Mouse (Mus musculus): ENCODE results near the gene Scd4. TPM values are rescaled to one million over a fixed set of nuclear protein-coding genes. Genes with fewer than 3 reads are reported as not detected.
"Not testable (repeated sequence)": the region's sequence is repeated elsewhere in the genome, so short reads cannot be mapped to it uniquely, and the experiment has no call there.

The Scd4 gene
- polyA plus RNA-seq, 1 experiment from 2014 or later: 0.12 TPM

DNA sequence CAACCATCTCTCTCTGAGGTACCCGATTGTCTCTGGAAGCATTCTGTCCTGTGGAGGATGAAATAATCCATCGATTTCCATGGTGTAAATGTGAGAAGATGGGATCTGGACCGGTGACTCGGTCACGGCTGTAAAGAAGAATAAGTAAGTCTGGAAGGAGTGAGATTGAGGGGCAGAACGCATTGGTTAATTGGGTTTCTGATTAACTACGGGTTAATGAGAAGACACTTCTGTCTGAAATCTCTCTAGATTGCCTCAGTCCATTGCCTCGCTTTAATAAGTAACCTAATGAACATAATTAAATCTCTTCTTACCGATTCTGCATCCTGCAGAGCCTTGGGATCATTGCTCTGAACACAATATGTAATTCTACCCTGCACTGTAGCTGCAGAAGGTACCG, 34.2 kb downstream of the Scd4 start:
- H3K27ac ChIP-seq (ENCODE audit: low read length); H3K9me3 ChIP-seq (ENCODE audit: low read length); H3K4me2 ChIP-seq (replicated peaks; ENCODE audit: low read depth, low read length); H3K36me3 ChIP-seq (ENCODE audit: insufficient read depth, low read length); H3K4me3 ChIP-seq (ENCODE audit: low read length); H3K4me1 ChIP-seq (ENCODE audit: insufficient read depth, low read length); H3K27me3 ChIP-seq (ENCODE audit: insufficient read depth, low read length); H3K9ac ChIP-seq (replicated peaks; ENCODE audit: low read length): not testable (repeated sequence)
- WGBS: 39% methylated on average over 10 of the region's 10 CpGs
- peak; percentile 51; the same call in 1 of the 2 replicates for ATAC-seq (ENCODE audit: low FRiP score, low TSS enrichment)

DNA sequence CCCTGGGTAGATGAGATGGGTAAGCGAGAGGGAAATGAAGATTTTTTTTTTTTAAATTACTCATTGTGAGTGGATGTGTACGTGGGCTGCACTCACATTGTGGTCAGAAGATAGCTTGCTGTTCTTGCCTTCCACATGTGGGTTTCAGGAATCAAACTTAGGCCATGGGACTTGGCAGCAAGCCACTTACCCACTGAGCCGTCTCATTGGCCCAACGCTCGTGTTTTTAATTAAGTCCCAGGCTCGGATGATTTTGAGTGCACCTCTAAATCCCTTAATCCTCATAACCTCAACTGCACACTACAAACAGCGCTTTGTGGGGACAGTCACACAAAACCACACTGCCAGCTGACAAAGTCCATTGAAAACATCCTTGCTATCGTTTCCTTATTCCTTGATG, 36.5 kb downstream of the Scd4 start:
- no peaks in the 10 kb centered on the region for H3K9me3 ChIP-seq (ENCODE audit: low read length)
- H3K27ac ChIP-seq (ENCODE audit: low read length): no peak overlapping the region
- H3K27me3 ChIP-seq (ENCODE audit: insufficient read depth, low read length): no peaks in the 10 kb centered on the region
- no peak overlapping the region for H3K4me2 ChIP-seq (replicated peaks; ENCODE audit: low read depth, low read length)
- H3K9ac ChIP-seq (replicated peaks; ENCODE audit: low read length): no peak overlapping the region
- no peak overlapping the region for H3K4me3 ChIP-seq (ENCODE audit: low read length)
- no peaks in the 10 kb centered on the region for H3K36me3 ChIP-seq (ENCODE audit: insufficient read depth, low read length)
- 64% methylated on average over 8 of the region's 8 CpGs for WGBS
- H3K4me1 ChIP-seq (ENCODE audit: insufficient read depth, low read length): peaks cover 8% of the 10 kb centered on the region; the same call in 1 of the 2 replicates
- no peak for ATAC-seq (ENCODE audit: low FRiP score, low TSS enrichment)

DNA sequence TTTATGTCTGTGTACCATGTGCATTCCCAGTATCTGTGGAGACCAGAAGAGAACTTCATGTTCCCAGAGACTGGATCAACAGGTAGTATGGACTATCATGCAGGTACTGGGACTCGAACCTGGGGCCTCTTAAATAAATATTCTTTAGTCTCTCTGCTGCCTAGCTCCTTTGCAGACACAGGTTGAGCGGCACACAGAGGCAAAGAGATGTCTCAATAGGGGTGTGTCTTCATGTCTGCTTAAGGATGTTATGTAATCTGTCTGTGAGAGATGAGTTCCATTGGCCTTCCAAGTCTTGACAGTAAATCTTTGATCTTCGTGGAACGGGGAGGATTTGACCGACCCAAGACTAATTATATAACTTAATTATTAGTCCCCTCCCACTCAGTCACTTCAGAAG, 37.3 kb downstream of the Scd4 start:
- H3K4me1 ChIP-seq (ENCODE audit: insufficient read depth, low read length): peaks cover 8% of the 10 kb centered on the region; the same call in 1 of the 2 replicates
- no peak for ATAC-seq (ENCODE audit: low FRiP score, low TSS enrichment)
- H3K27ac ChIP-seq (ENCODE audit: low read length): no peak overlapping the region
- 53% methylated on average over 5 of the region's 5 CpGs for WGBS
- no peaks in the 10 kb centered on the region for H3K9me3 ChIP-seq (ENCODE audit: low read length)
- H3K36me3 ChIP-seq (ENCODE audit: insufficient read depth, low read length): no peaks in the 10 kb centered on the region
- no peaks in the 10 kb centered on the region for H3K27me3 ChIP-seq (ENCODE audit: insufficient read depth, low read length)
- no peak overlapping the region for H3K4me2 ChIP-seq (replicated peaks; ENCODE audit: low read depth, low read length)
- H3K4me3 ChIP-seq (ENCODE audit: low read length): no peak overlapping the region
- no peak overlapping the region for H3K9ac ChIP-seq (replicated peaks; ENCODE audit: low read length)

- Histone ChIP-seq H3K36me3 (ENCODE audit: insufficient read depth, low read length) (no peaks in the 10 kb centered on the region), H3K27ac (ENCODE audit: low read length) (no peak overlapping the region), H3K9me3 (ENCODE audit: low read length) (no peaks in the 10 kb centered on the region), H3K27me3 (ENCODE audit: insufficient read depth, low read length) (no peaks in the 10 kb centered on the region), H3K4me3 (ENCODE audit: low read length) (no peak overlapping the region), H3K4me1 (ENCODE audit: insufficient read depth, low read length) (no peaks in the 10 kb centered on the region), H3K9ac (replicated peaks; ENCODE audit: low read length) (no peak overlapping the region), H3K4me2 (replicated peaks; ENCODE audit: low read depth, low read length) (no peak overlapping the region)
- WGBS: 20% methylated on average over 6 of the region's 6 CpGs
- peak; percentile 91 for ATAC-seq (ENCODE audit: low FRiP score, low TSS enrichment)
Measured at GRCm38 (mm10) chr19:44372969-44373368, 40.1 kb downstream of the Scd4 start.

DNA sequence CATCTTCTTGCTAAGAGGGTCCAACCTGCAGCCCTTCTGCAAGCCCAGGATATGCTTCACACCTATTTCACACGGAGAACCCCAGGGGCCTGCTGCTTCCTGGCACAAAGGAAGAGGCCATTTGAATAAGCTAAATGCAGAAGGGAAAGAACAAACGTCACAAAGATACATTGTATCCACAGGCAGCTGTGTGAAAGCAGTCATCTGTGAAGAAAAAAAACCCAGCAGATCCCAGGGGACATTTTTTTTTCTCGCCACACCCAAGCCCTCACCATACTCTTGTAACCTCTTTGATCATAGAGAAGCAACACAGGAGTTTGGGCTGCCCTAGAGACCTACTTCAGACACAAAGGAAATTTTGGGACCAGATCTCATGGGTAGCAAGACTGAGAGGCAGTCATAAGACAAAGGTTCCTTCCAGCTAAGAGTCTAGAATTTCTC, 43.6 kb downstream of the Scd4 start:
- Histone ChIP-seq H3K4me1 (ENCODE audit: insufficient read depth, low read length) (no peaks in the 10 kb centered on the region), H3K27ac (ENCODE audit: low read length) (no peak overlapping the region), H3K4me2 (replicated peaks; ENCODE audit: low read depth, low read length) (no peak overlapping the region), H3K4me3 (ENCODE audit: low read length) (no peak overlapping the region), H3K27me3 (ENCODE audit: insufficient read depth, low read length) (no peaks in the 10 kb centered on the region), H3K9ac (replicated peaks; ENCODE audit: low read length) (no peak overlapping the region), H3K36me3 (ENCODE audit: insufficient read depth, low read length) (no peaks in the 10 kb centered on the region), H3K9me3 (ENCODE audit: low read length) (no peaks in the 10 kb centered on the region)
- ATAC-seq (ENCODE audit: low FRiP score, low TSS enrichment): no peak
- 21% methylated on average over 3 of the region's 3 CpGs for WGBS

DNA sequence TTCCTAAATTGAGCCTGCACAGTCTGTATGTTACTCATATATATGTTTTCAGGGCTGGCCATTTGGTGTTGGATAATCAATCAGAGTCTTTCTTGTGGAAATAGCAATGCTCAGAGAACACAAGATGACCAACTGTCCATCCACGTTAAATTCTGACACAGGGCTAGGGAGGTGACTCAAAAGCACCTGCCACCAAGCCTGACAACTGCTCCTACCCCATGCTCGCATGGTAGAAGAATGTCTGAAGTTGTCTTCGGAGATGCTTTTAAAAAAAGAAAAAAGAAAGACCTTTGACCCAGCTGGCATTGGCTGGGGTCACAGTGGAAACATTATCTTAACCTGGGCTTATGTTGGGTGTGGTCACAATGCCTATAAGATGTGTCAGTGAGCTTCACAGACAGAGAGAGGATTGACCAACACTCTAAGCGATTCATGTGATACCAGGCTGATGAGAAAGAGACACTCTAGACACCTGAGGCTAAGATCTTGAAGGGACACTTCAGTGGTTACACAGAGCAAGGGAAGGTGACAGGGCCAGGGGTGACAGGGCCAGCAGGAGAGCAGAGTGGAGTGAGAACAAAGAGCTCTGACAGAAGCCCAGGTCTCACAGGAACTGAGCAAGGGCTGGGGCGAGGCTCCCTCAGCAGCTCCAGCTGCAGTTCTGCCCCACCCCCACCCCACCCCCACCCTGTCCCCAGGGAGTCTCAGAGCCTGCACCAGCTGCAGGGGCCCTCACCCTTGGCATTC, 44.9 kb downstream of the Scd4 start:
- peak; percentile 63; the same call in 1 of the 2 replicates for ATAC-seq (ENCODE audit: low FRiP score, low TSS enrichment)
- Histone ChIP-seq H3K36me3 (ENCODE audit: insufficient read depth, low read length) (no peaks in the 10 kb centered on the region), H3K4me3 (ENCODE audit: low read length) (no peak overlapping the region), H3K9ac (replicated peaks; ENCODE audit: low read length) (no peak overlapping the region), H3K4me2 (replicated peaks; ENCODE audit: low read depth, low read length) (no peak overlapping the region), H3K27ac (ENCODE audit: low read length) (no peak overlapping the region), H3K27me3 (ENCODE audit: insufficient read depth, low read length) (no peaks in the 10 kb centered on the region), H3K4me1 (ENCODE audit: insufficient read depth, low read length) (no peaks in the 10 kb centered on the region), H3K9me3 (ENCODE audit: low read length) (no peaks in the 10 kb centered on the region)
- 41% methylated on average over 5 of the region's 5 CpGs for WGBS

GRCm38 (mm10) chr19:44379090-44379489, 46.2 kb downstream of the Scd4 start:
- ATAC-seq (ENCODE audit: low FRiP score, low TSS enrichment): no peak
- H3K4me3 ChIP-seq (ENCODE audit: low read length): no peak overlapping the region
- no peaks in the 10 kb centered on the region for H3K9me3 ChIP-seq (ENCODE audit: low read length)
- no peak overlapping the region for H3K9ac ChIP-seq (replicated peaks; ENCODE audit: low read length)
- H3K27ac ChIP-seq (ENCODE audit: low read length): no peak overlapping the region
- H3K27me3 ChIP-seq (ENCODE audit: insufficient read depth, low read length): no peaks in the 10 kb centered on the region
- H3K36me3 ChIP-seq (ENCODE audit: insufficient read depth, low read length): no peaks in the 10 kb centered on the region
- H3K4me1 ChIP-seq (ENCODE audit: insufficient read depth, low read length): no peaks in the 10 kb centered on the region
- H3K4me2 ChIP-seq (replicated peaks; ENCODE audit: low read depth, low read length): no peak overlapping the region

DNA sequence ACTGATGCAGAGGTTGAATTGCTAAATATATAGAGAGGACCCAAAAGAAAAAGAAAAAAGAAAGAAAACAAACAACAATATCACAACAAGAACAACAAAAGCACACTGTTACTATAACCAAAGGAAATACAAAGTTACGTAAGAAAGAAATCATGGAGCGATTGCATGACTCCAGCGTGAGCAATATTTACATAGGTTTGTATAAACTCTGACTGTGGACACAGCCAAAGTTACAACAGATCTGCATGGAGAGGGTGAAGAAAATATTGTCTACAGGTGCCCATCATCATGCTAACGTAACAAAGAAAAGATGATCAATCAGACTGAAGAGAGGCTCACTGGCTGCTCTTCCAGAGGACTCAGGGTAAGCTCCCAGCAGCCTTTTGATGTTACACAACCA, 47.2 kb downstream of the Scd4 start:
- no peak overlapping the region for H3K27ac ChIP-seq (ENCODE audit: low read length)
- H3K36me3 ChIP-seq (ENCODE audit: insufficient read depth, low read length): no peaks in the 10 kb centered on the region
- no peak for ATAC-seq (ENCODE audit: low FRiP score, low TSS enrichment)
- H3K9me3 ChIP-seq (ENCODE audit: low read length): no peaks in the 10 kb centered on the region
- 90% methylated on average over 4 of the region's 4 CpGs for WGBS
- no peak overlapping the region for H3K9ac ChIP-seq (replicated peaks; ENCODE audit: low read length)
- H3K4me3 ChIP-seq (ENCODE audit: low read length): no peak overlapping the region
- no peaks in the 10 kb centered on the region for H3K27me3 ChIP-seq (ENCODE audit: insufficient read depth, low read length)
- H3K4me1 ChIP-seq (ENCODE audit: insufficient read depth, low read length): no peaks in the 10 kb centered on the region
- no peak overlapping the region for H3K4me2 ChIP-seq (replicated peaks; ENCODE audit: low read depth, low read length)

DNA sequence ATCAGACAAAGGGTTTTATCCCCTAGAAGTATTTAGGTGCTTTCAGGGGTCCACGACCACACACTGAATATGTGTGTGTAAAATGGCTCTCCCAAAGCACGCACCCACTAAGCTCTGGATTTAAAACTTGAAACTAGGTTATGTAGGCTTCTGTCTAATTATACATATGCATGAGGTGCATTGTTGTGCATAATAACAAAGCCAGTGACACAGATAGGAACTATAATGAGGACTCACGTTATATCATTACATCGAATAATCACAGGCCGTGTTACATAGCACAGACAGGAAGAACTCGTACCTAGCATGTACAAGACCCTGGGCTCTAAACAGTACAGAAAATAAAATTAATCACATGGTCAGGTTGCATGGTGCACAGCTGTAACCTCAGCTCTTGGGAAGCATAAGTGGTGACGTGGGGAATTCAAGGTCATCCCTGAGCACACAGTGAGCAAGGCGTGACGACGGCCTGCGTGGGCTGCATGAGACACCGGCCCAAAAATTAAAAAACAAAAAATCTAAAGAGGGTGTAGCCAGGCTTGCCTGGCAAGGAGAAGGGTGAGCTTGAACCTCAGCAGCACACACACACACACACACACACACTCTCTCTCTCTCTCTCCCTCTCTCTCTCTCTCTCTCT, 49.9 kb downstream of the Scd4 start:
- Histone ChIP-seq H3K4me1 (ENCODE audit: insufficient read depth, low read length) (peaks cover 3% of the 10 kb centered on the region; the same call in 1 of the 2 replicates), H3K27ac (ENCODE audit: low read length) (no peak overlapping the region), H3K4me3 (ENCODE audit: low read length) (no peak overlapping the region), H3K9ac (replicated peaks; ENCODE audit: low read length) (no peak overlapping the region), H3K4me2 (replicated peaks; ENCODE audit: low read depth, low read length) (no peak overlapping the region), H3K36me3 (ENCODE audit: insufficient read depth, low read length) (no peaks in the 10 kb centered on the region), H3K9me3 (ENCODE audit: low read length) (no peaks in the 10 kb centered on the region), H3K27me3 (ENCODE audit: insufficient read depth, low read length) (no peaks in the 10 kb centered on the region)
- 74% methylated on average over 12 of the region's 12 CpGs for WGBS
- ATAC-seq (ENCODE audit: low FRiP score, low TSS enrichment): no peak

- Histone ChIP-seq H3K9ac (replicated peaks; ENCODE audit: low read length) (no peak overlapping the region), H3K4me3 (ENCODE audit: low read length) (no peak overlapping the region), H3K36me3 (ENCODE audit: insufficient read depth, low read length) (no peaks in the 10 kb centered on the region), H3K4me1 (ENCODE audit: insufficient read depth, low read length) (peaks cover 10% of the 10 kb centered on the region), H3K27me3 (ENCODE audit: insufficient read depth, low read length) (no peaks in the 10 kb centered on the region), H3K9me3 (ENCODE audit: low read length) (no peaks in the 10 kb centered on the region), H3K4me2 (replicated peaks; ENCODE audit: low read depth, low read length) (no peak overlapping the region), H3K27ac (ENCODE audit: low read length) (no peak overlapping the region)
- no peak for ATAC-seq (ENCODE audit: low FRiP score, low TSS enrichment)
- 82% methylated on average over 6 of the region's 6 CpGs for WGBS
Measured at GRCm38 (mm10) chr19:44385887-44386498, 53.1 kb downstream of the Scd4 start.

Measured in kidney, embryonic 16.5 days (tissue).